Mouse (Mus musculus) intestine, postnatal 0 days (tissue): ENCODE measurements around the gene Cenps. TPM values are rescaled to one million over a fixed set of nuclear protein-coding genes. Genes with fewer than 3 reads are reported as not detected.
A peak's percentile ranks its signal among the peaks of the same experiment; 100 is the strongest.

ENCODE experiments used
- ATAC-seq: fragments of 200-750 bp; cut with Nextera tagmentation; 2 replicates; pipeline ENCODE4 v1.8.0; 2017; ENCODE audit warnings: mild to moderate bottlenecking, moderate TSS enrichment, moderate library complexity
- H3K27ac ChIP-seq: fragments of 300-500 bp; sonication (generic); 2 replicates; pipeline ENCODE4 v1.5.1; 2014; ENCODE audit warnings: mild to moderate bottlenecking, low read depth, low read length, moderate library complexity
- H3K27me3 ChIP-seq: fragments of 300-500 bp; sonication (generic); replicated peaks from 2 replicates; pipeline ENCODE4 v1.6.1; 2014; ENCODE audit warnings: low read length, mixed read lengths; ENCODE audit not compliant: control insufficient read depth, insufficient read depth
- H3K36me3 ChIP-seq: fragments of 300-500 bp; sonication (generic); 2 replicates; pipeline ENCODE4 v1.6.1; 2014; ENCODE audit warnings: mild to moderate bottlenecking, moderate library complexity; ENCODE audit not compliant: control insufficient read depth, insufficient read depth
- H3K4me1 ChIP-seq: fragments of 300-500 bp; sonication (generic); replicated peaks from 2 replicates; pipeline ENCODE4 v1.6.1; 2014; ENCODE audit warnings: antibody characterized with exemption, low read length, mixed read lengths; ENCODE audit not compliant: control insufficient read depth, insufficient read depth
- H3K4me2 ChIP-seq: fragments of 300-500 bp; sonication (generic); replicated peaks from 2 replicates; pipeline ENCODE4 v1.6.1; 2014; ENCODE audit warnings: low read depth, mild to moderate bottlenecking, moderate library complexity
- H3K4me3 ChIP-seq: fragments of 300-500 bp; sonication (generic); 2 replicates; pipeline ENCODE4 v1.5.1; 2014; ENCODE audit warnings: low read depth, low read length
- H3K9ac ChIP-seq: fragments of 300-500 bp; sonication (generic); 2 replicates; pipeline ENCODE4 v1.6.1; 2014; ENCODE audit warnings: mild to moderate bottlenecking, low read depth, low read length
- H3K9me3 ChIP-seq: fragments of 300-500 bp; sonication (generic); 2 replicates; pipeline ENCODE4 v1.6.1; 2016; ENCODE audit warnings: mixed run types; ENCODE audit not compliant: control insufficient read depth
- CTCF ChIP-seq: sonication (generic); IDR thresholded peaks from 2 replicates; pipeline ENCODE4 v1.5.1; 2016; ENCODE audit warnings: low read depth, mild to moderate bottlenecking, control low read depth, antibody characterized with exemption, moderate library complexity
- WGBS: fragments of 180-500 bp; shearing (Covaris S2); extraction: QIAGEN DNeasy Blood & Tissue Kit; methylation state at CpG from one replicate; pipeline ENCODE4 v1.1.7; 2014; 5-methylcytosine and 5-hydroxymethylcytosine counted together
- polyA plus RNA-seq: library from polyadenylated mRNA; unstranded; fragments of >200 nt; fragmentation: Nextera tagmentation; extraction: Ambion mirVana; gene quantifications from 2 replicates; pipeline ENCODE4 v1.2.1, GENCODE M21; 2015

Cenps gene
- polyA plus RNA-seq, 1 experiment from 2014 or later = 12.1 TPM

- WGBS = 31% methylated on average over 2 of the region's 2 CpGs
- H3K27ac ChIP-seq = 0 out of 2 replicates have a peak overlapping the region, but pooled peaks have one; percentile 80
- H3K4me3 ChIP-seq = peak overlapping the region; percentile 78; the same call in 1 of the 2 replicates
- peak overlapping the region; percentile 84 for H3K4me2 ChIP-seq
- H3K4me1 ChIP-seq = peaks cover 11% of the 10 kb centered on the region
- ATAC-seq = no peak
- no peak overlapping the region for H3K9ac ChIP-seq
- no peak for TF ChIP-seq CTCF
- no peaks in the 10 kb centered on the region for H3K27me3 ChIP-seq
- peaks cover 11% of the 10 kb centered on the region for H3K36me3 ChIP-seq
- H3K9me3 ChIP-seq = no peaks in the 10 kb centered on the region
Measured at GRCm38 (mm10) chr4:149168016-149168415, 30.6 kb upstream of the Cenps start.

DNA sequence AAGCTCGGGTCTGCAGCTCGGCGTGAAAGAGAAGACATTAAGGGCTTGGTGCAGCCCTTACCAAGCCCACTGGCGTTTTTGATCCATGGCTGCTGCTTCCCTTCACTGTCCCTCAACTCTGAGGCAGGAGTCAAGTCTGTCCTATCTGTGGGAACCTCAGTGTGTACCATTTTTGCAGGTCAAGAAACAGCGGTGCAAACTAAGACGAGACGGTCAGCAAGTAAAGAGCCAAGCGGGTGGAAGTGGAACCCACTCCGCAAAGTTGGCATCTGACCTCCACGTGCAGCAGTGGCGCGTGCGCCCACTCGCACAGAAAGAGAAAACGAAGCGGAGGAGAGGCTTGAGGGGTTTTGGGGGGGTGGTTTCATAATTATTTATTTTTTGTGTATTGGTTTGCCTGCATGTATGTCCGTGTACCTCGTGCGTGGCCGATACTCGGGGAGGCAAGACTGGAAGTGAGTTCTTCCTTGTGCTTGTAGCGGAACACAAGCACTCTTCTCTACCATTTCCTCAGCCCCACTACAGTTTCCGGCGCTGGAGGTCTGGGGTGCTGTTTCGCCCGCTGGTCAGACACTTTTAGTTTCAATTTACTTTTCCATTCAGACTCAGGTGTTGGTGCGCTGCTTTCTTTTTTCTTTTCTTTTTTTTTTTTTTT, 29.7 kb upstream of the Cenps start:
- Histone ChIP-seq H3K36me3 (peaks cover 19% of the 10 kb centered on the region), H3K9me3 (no peaks in the 10 kb centered on the region), H3K4me2 (peak overlapping the region; percentile 84), H3K4me3 (peak overlapping the region; percentile 78), H3K4me1 (peaks cover 11% of the 10 kb centered on the region), H3K27me3 (no peaks in the 10 kb centered on the region), H3K27ac (peak overlapping the region; percentile 80), H3K9ac (peak overlapping the region; percentile 88)
- 0% methylated on average over 27 of the region's 27 CpGs for WGBS
- TF ChIP-seq CTCF = no peak
- ATAC-seq = no peak

DNA sequence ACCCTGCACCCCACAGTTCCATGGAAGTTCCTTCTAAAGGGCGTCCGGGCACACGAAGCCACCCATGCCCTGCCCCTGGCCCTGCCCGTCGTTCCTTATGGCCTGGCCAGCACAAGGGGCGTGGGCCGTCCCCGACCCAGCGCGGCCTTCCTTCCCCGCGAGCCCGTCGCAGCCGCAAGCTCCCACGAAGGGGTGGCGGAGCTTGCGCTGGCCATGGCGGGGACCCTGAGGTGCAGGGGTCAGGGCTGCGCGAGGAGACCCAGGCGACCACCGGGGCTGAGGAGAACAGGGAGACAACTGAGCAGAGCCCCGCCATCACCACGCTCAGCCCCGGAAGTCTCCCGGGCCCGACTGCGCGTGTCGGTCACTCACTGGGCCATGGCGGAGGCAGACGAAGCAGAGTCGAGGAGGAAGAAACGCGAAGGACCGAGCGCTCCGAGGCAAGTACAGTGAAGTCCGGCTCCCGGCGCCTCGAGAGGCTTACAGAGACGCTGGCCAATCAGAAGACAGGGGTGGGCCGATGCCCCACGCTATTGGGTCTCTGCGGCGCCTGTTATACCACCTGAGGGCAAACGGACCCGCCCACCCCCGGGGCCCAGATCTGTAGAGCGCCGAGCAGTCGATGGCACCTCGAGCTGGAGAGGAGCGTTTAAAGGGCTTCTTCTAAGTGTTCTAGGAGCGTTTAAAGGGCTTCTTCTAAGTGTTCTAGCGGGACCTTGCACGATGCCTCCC, 29.0 kb upstream of the Cenps start, which contains the start of gene Pgd:
Gene Pgd, minus strand, starts transcription at position 557 of the 732 bp plus-strand sequence.
- H3K27me3 ChIP-seq = no peaks in the 10 kb centered on the region

GRCm38 (mm10) chr4:149164150-149164549, 26.7 kb upstream of the Cenps start:
- no peak for ATAC-seq

More for the DNA sequence above, 29.0 kb upstream of the Cenps start, which contains the start of gene Pgd:
- no peak for TF ChIP-seq CTCF
- ATAC-seq = peak; percentile 90
- Histone ChIP-seq H3K9me3 (no peaks in the 10 kb centered on the region), H3K4me2 (peak within 1 kb of the TSS; percentile 84), H3K4me3 (peak within 1 kb of the TSS; percentile 78), H3K27ac (peak within 1 kb of the TSS; percentile 91), H3K9ac (peak within 1 kb of the TSS; percentile 88), H3K36me3 (peaks cover 26% of the 10 kb centered on the region), H3K4me1 (peaks cover 9% of the 10 kb centered on the region)
- under 1% methylated on average over 59 of the region's 59 CpGs for WGBS

GRCm38 (mm10) chr4:149163196-149163595, 25.8 kb upstream of the Cenps start:
- WGBS = 53% methylated on average over 1 of the region's 1 CpGs
- H3K4me3 ChIP-seq = no peak overlapping the region
- peaks cover 8% of the 10 kb centered on the region; the same call in 1 of the 2 replicates for H3K4me1 ChIP-seq
- H3K27me3 ChIP-seq = no peaks in the 10 kb centered on the region
- no peak for TF ChIP-seq CTCF
- H3K27ac ChIP-seq = no peak overlapping the region
- H3K9me3 ChIP-seq = no peaks in the 10 kb centered on the region
- peaks cover 57% of the 10 kb centered on the region for H3K36me3 ChIP-seq
- no peak overlapping the region for H3K9ac ChIP-seq
- H3K4me2 ChIP-seq = 0 out of 2 replicates have a peak overlapping the region, but pooled peaks have one; percentile 0
- ATAC-seq = no peak

More at GRCm38 (mm10) chr4:149164150-149164549, 26.7 kb upstream of the Cenps start:
- Histone ChIP-seq H3K27ac (no peak overlapping the region), H3K4me3 (no peak overlapping the region), H3K27me3 (no peaks in the 10 kb centered on the region), H3K4me1 (peaks cover 8% of the 10 kb centered on the region), H3K36me3 (peaks cover 48% of the 10 kb centered on the region), H3K9me3 (no peaks in the 10 kb centered on the region), H3K4me2 (0 out of 2 replicates have a peak overlapping the region, but pooled peaks have one; percentile 24), H3K9ac (no peak overlapping the region)
- WGBS = 33% methylated on average over 5 of the region's 5 CpGs
- TF ChIP-seq CTCF = peak; percentile 65

DNA sequence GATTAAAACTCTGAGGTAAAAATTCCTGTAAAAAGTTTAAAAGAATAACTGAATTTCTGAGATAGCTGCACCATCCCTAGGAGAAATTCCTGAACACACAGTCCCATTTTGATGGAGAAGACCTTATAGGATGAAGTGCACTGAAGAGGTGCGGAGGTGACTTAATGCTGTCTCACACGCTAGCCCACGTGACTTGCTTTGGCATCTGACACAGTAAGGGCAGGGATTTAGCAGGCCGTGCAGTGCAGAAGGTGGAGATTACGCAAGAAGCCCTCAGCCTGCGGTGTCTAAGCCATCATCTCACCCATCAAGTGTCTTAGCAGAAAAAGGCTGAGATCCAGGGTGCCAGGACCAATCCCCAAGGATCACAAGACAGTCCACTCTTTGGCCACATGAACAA, 23.7 kb upstream of the Cenps start:
- Histone ChIP-seq H3K9ac (no peak overlapping the region), H3K4me3 (no peak overlapping the region), H3K9me3 (no peaks in the 10 kb centered on the region), H3K27ac (no peak overlapping the region), H3K36me3 (peaks cover 76% of the 10 kb centered on the region), H3K27me3 (no peaks in the 10 kb centered on the region), H3K4me1 (peaks cover 8% of the 10 kb centered on the region; the same call in 1 of the 2 replicates), H3K4me2 (no peak overlapping the region)
- WGBS = 85% methylated on average over 6 of the region's 6 CpGs
- ATAC-seq = no peak
- TF ChIP-seq CTCF = no peak
